Mouse (Mus musculus) embryonic facial prominence, embryonic 10.5 days (tissue): ENCODE results near the gene Use1. TPM values are rescaled to one million over a fixed set of nuclear protein-coding genes. Genes with fewer than 3 reads are reported as not detected.

Source experiments
- DNase-seq: peaks from one replicate; pipeline ENCODE4 v3.0.0-alpha.2; 2017; ENCODE audit warnings: low spot score
- H3K27ac ChIP-seq: fragments of 300-500 bp; sonication (generic); replicated peaks from 2 replicates; pipeline ENCODE4 v1.5.1; 2016; ENCODE audit warnings: mild to moderate bottlenecking
- H3K27me3 ChIP-seq: fragments of 300-500 bp; sonication (generic); replicated peaks from 2 replicates; pipeline ENCODE4 v1.6.1; 2016; ENCODE audit warnings: low read depth, mild to moderate bottlenecking; ENCODE audit not compliant: poor library complexity, severe bottlenecking
- H3K36me3 ChIP-seq: fragments of 300-500 bp; sonication (generic); replicated peaks from 2 replicates; pipeline ENCODE4 v1.6.1; 2016; ENCODE audit warnings: mild to moderate bottlenecking, moderate library complexity
- H3K4me1 ChIP-seq: fragments of 300-500 bp; sonication (generic); 2 replicates; pipeline ENCODE4 v1.6.1; 2016
- H3K4me3 ChIP-seq: fragments of 300-500 bp; sonication (generic); 2 replicates; pipeline ENCODE4 v1.5.1; 2016; ENCODE audit warnings: mild to moderate bottlenecking, moderate library complexity
- H3K9me3 ChIP-seq: fragments of 300-500 bp; sonication (generic); 2 replicates; pipeline ENCODE4 v1.6.1; 2016; ENCODE audit warnings: mild to moderate bottlenecking
- WGBS: fragments of 180-500 bp; shearing (Covaris S2); methylation state at CpG from one replicate; pipeline ENCODE4 v1.1.7; 2016; 5-methylcytosine and 5-hydroxymethylcytosine counted together
- polyA plus RNA-seq: library from polyadenylated mRNA; unstranded; fragments of >200 nt; fragmentation: Nextera tagmentation; extraction: Ambion mirVana; gene quantifications from 2 replicates; pipeline ENCODE4 v1.2.1, GENCODE M21; 2016

The Use1 gene
- polyA plus RNA-seq, 1 experiment from 2014 or later = 84.3 TPM

DNA sequence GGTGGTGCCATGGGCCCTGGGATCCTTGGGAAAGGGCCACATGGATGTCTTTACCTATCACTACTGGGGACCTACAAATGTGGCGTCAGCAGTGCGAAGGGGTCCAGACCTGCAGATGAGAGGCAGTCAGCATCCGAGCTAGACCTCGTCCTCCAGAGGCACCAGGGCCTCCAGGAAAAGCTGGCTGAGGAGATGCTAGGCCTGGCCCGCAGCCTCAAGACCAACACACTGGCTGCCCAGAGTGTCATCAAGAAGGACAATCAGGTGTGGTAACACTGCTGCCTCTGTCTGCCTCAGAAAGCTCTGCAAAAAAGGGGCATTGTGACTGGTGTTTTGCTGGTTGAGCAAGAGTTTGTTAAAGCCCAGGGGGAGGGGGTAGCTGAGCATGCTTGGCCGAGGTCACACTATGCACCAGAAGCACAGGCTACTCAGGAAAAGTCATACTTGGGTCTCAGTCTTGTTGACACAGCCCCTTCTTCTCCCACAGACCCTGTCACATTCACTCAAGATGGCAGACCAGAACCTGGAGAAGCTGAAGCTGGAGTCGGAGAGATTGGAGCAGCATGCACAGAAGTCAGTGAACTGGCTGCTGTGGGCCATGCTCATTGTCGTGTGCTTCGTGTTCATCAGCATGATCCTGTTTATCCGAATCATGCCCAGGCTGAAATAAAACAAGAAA, 2.5 kb downstream of the Use1 start:
- no peak overlapping the region for H3K4me3 ChIP-seq
- H3K36me3 ChIP-seq = peaks cover 34% of the 10 kb centered on the region
- WGBS = 92% methylated on average over 10 of the region's 10 CpGs
- no peak for DNase-seq
- H3K27me3 ChIP-seq = no peaks in the 10 kb centered on the region
- H3K9me3 ChIP-seq = no peaks in the 10 kb centered on the region
- H3K27ac ChIP-seq = no peak overlapping the region
- peaks cover 26% of the 10 kb centered on the region for H3K4me1 ChIP-seq

DNA sequence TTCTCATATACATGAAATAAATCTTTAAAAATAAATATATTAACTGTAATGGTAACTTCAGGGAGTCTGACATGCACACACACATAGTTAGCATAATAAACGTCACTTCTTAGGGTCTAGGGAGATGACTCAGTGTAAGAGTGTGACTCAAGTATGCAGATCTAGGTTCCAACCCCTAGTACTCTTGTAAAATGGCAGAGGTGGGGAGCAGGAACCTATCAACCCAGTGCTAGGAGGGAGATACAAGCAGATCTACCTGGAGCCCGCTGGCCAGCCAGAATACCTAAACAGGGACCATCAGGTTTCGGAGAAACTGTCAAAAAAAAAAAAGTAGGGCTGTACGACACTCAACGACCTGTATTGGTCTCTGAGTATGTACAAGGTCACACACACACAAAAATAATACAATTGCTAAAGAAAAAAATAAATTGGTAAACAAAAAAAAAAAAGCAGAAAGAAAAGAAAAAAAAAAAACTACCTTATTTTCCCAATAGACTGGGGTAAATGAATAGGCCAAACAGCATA, 4.1 kb downstream of the Use1 start:
- Histone ChIP-seq H3K9me3 (no peaks in the 10 kb centered on the region), H3K4me1 (peaks cover 40% of the 10 kb centered on the region), H3K27ac (peak overlapping the region; percentile 81; the same call in 1 of the 2 replicates), H3K4me3 (peak overlapping the region; percentile 75), H3K36me3 (peaks cover 49% of the 10 kb centered on the region), H3K27me3 (no peaks in the 10 kb centered on the region)
- 24% methylated on average over 5 of the region's 5 CpGs for WGBS
- DNase-seq = no peak

DNA sequence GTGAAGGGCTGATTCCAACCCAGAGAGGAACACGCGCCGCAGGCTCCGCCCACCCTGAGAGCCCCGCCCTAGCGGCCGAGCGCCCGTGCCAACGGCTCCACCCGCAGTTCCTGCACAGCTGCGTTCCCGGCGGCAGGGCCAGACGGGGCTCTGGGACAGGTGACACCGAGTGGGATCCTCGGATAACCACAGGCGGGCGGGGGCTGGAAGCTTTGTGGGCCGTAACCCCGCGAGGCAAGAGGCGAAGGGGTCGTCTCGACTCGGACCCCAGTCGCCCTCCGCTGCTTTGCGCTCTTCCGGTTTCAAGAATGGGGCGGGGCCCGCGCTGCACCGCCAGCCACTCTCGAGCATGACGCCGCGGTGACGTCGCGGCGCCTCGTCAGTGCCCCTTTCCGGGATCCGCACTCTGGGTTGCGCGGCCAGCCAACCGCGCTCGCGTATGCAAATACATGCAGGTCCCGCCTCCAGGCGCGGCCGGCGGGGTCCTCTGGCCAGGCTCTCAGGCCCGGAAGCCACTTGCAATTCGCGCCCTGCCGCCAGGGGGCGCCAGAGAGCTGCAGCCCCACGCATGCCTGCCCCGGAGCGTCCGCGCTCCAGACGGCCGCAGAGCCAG, 4.7 kb downstream of the Use1 start, which contains the start of gene Ocel1:
Gene Ocel1, plus strand, starts transcription at position 63 of the 613 bp plus-strand sequence.
- WGBS = under 1% methylated on average over 68 of the region's 68 CpGs
- H3K36me3 ChIP-seq = peaks cover 54% of the 10 kb centered on the region
- no peaks in the 10 kb centered on the region for H3K9me3 ChIP-seq
- peak within 1 kb of the TSS; percentile 81 for H3K27ac ChIP-seq
- peaks cover 3% of the 10 kb centered on the region; the same call in 1 of the 2 replicates for H3K27me3 ChIP-seq
- DNase-seq = peak; percentile 98
- H3K4me1 ChIP-seq = peaks cover 43% of the 10 kb centered on the region
- peak within 1 kb of the TSS; percentile 75 for H3K4me3 ChIP-seq

DNA sequence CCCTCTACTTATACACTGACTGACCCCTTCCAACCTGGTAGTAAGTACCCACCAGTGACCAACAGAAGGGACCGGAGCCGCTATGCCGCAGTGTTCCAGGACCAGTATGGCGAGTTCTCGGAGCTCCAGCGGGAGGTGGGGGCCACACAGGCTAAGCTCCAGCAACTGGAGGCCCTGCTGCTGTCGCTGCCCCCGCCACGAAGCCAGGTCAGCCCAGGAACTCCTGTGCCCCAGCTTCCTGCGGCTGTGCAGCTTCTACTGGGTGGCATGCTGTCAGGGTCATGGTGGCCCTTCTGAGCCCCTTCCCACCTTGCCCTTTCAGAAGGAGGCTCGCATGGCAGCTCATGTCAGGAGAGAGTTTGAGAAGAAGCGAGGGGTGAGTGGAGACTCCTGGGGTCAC, 5.8 kb downstream of the Use1 start:
- H3K36me3 ChIP-seq = peaks cover 64% of the 10 kb centered on the region
- 83% methylated on average over 12 of the region's 12 CpGs for WGBS

DNA sequence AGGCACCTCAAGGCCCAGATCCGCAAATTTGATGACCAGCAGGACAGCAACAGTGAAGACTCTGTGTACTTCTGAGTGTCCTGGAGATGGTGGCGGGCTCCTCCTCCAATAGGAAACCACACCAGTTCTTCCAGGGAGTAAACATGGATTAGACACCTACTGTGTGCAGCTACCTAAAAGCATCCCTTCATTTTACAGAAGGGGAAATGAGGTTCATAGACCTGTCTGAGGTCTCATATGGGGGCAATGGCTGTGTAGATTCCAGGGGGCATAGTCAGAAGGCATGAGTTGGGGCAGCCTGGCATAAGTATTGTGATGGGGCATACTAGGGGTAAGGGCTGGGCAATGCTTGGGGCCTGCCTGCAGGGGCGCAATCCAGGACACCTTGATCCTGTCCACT, 6.4 kb downstream of the Use1 start:
- no peak for DNase-seq
- no peaks in the 10 kb centered on the region for H3K9me3 ChIP-seq
- H3K4me3 ChIP-seq = no peak overlapping the region
- peaks cover 70% of the 10 kb centered on the region for H3K36me3 ChIP-seq
- H3K4me1 ChIP-seq = peaks cover 49% of the 10 kb centered on the region
- H3K27ac ChIP-seq = no peak overlapping the region
- WGBS = 89% methylated on average over 3 of the region's 3 CpGs
- H3K27me3 ChIP-seq = peaks cover 19% of the 10 kb centered on the region

More for the DNA sequence above, 5.8 kb downstream of the Use1 start:
- DNase-seq = no peak
- H3K4me1 ChIP-seq = peaks cover 49% of the 10 kb centered on the region
- H3K4me3 ChIP-seq = no peak overlapping the region
- no peak overlapping the region for H3K27ac ChIP-seq
- no peaks in the 10 kb centered on the region for H3K9me3 ChIP-seq
- H3K27me3 ChIP-seq = peaks cover 14% of the 10 kb centered on the region

DNA sequence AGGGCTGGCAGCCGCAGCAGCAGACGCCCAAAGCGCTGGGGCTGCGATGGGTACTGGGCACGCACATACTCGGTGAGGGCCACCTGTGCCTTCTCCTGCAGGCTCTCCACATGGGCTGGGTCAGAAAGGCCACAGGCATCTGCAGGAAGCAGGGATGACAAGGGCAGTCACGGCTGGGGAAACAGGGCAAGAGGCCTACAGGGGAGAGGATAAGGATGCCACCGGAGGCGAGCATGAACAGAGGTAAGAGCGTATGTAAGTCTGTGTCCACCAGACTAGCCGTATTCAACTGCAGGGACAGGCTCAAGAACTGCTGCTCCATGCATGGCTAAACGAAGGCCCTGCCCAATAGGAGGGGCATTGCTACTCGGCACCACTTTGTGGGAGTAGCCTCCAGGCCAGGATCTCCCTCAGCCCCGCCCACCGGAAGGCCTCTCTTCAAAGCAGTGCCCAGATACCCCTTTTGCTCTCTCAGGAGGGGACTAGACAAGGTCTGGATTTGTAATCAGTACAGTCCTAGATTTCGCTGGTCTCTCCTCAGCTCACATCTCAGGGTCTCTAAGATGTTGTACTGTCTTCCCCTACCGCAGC, 8.1 kb downstream of the Use1 start:
- no peak for DNase-seq
- WGBS = 79% methylated on average over 17 of the region's 17 CpGs

DNA sequence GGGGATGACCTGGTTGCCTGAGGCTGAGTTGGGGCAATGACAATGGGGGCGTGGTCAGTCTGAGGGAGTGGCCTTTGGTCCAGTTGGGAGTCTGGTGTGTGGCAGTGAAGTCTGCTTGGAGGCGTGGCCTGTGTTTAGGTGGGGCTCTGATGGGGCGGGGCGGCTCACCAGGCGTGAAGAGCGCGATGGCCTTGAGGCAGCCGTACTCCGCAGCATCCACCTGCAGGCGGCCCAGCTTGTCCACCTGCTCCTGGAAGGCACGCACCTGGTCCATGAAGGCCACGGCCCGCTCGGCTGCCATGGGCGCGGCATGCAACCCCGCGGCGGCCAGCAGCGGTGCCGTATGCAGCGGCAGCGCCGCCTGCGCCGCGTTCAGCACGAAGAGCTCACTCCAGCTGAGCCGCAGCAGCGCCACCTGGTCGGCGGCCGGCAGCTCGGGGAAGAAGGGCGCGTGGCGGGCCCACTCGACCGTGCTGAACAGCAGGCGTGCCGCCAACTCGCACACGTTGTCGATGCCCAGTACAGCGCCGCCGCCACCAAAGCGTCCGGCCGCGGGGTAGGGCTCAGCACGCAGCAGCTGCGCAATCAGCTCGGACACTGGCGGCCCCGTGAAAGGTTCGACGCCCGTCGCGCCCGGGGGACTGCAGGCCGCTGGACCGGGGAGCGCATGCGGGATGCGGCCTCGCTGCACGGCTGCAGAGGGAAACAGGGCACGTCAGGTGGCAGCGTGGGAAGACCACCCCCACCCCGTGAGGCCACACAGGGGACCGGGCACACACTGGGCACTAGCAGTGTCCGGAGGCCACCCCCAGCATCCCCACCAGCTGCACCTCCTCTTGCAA, 9.2 kb downstream of the Use1 start:
- Histone ChIP-seq H3K27ac (peak overlapping the region; percentile 72), H3K4me3 (peak overlapping the region; percentile 52), H3K36me3 (peaks cover 70% of the 10 kb centered on the region), H3K4me1 (peaks cover 68% of the 10 kb centered on the region), H3K27me3 (peaks cover 19% of the 10 kb centered on the region), H3K9me3 (no peaks in the 10 kb centered on the region)
- DNase-seq = peak; percentile 74
- WGBS = 8% methylated on average over 74 of the region's 74 CpGs

More for the DNA sequence above, 8.1 kb downstream of the Use1 start:
- no peaks in the 10 kb centered on the region for H3K9me3 ChIP-seq
- peaks cover 60% of the 10 kb centered on the region for H3K4me1 ChIP-seq
- no peak overlapping the region for H3K27ac ChIP-seq
- H3K27me3 ChIP-seq = peaks cover 19% of the 10 kb centered on the region
- no peak overlapping the region for H3K4me3 ChIP-seq
- H3K36me3 ChIP-seq = peaks cover 72% of the 10 kb centered on the region

DNA sequence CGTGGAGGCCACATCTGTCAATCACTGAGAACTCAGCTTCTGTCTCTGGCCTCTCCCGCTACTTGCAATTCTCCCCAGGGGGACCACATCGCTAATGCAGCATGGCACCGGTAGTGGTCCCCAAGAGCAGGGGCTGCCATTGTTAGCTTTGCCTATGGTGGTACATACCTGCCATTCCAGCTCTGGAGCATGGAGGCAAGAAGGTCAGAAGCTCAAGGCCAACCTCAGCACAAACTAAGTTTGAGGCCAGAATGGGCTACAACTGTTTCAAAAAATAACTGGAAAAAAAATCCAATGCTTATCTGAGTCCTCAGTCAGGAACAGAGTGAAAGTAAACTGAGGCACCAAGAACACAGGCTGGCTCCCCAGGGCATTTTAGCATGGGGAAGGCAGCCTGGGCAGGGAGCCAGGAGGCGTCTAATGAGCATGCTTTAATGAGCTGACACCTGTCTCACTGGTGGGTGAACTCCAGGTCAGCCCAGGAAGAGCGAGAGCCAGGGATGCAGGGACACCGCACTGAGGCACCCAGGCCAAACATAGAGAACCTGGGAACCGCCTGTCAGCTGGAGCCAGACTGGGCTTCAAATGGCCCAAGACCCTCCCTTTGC, 9.9 kb downstream of the Use1 start:
- WGBS = 50% methylated on average over 8 of the region's 8 CpGs
- DNase-seq = no peak
- Histone ChIP-seq H3K27ac (peak overlapping the region; percentile 72; the same call in 1 of the 2 replicates), H3K4me1 (peaks cover 71% of the 10 kb centered on the region), H3K36me3 (peaks cover 70% of the 10 kb centered on the region), H3K4me3 (peak overlapping the region; percentile 52), H3K9me3 (no peaks in the 10 kb centered on the region), H3K27me3 (peaks cover 19% of the 10 kb centered on the region)

DNA sequence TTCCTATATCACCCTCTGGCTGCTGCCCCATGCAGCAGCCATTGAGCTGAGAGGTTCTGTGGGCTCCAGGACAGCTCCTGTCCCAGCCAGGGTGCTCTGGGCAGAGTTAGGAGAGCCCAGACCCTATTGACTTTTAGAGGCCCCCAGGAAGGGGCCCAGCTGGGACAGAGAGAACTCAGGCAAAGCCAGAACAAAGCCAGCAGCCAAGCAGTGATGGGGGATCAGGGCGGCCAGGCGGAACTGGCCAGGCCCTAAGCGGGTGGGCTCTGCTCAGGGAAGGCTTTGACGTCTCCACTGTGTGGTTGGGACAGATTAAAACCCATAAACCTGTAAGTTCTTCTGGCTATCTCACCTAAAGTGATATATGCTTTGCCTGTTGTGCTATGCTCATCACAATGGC, 12.4 kb downstream of the Use1 start:
- WGBS = 44% methylated on average over 4 of the region's 4 CpGs
- peak overlapping the region; percentile 82 for H3K4me3 ChIP-seq
- H3K4me1 ChIP-seq = peaks cover 88% of the 10 kb centered on the region
- DNase-seq = no peak
- no peaks in the 10 kb centered on the region for H3K9me3 ChIP-seq
- peak overlapping the region; percentile 97 for H3K27ac ChIP-seq
- peaks cover 51% of the 10 kb centered on the region for H3K36me3 ChIP-seq
- peaks cover 19% of the 10 kb centered on the region for H3K27me3 ChIP-seq

DNA sequence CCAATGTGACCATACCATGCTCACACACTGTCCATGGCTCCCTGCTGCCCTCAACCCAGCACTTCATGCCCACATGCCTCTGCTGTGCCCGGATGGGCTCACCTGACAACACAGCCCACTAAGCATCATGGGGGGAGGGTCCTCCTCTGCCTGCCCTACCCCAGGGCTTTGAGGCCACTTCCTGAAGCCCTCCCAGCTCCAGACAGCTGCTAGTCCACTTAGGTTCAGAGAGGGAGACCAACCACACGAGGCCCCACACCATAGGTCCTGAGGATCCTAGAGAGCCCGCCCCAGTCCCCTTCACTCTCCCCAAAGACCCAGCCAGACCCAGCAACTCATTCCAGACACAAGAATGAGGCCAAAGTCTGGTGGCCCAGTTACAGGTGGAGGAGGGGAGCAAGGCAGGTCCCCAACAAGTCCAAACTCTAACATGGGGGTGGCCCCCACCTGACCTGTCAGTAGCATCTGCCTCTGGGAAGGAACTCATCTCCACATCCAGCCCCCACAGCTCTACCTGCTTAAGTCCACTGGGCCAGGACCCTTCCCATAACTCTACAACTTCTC, 12.9 kb downstream of the Use1 start:
- 23% methylated on average over 3 of the region's 3 CpGs for WGBS
- no peaks in the 10 kb centered on the region for H3K9me3 ChIP-seq
- no peak for DNase-seq
- peak overlapping the region; percentile 97 for H3K27ac ChIP-seq
- peaks cover 45% of the 10 kb centered on the region for H3K36me3 ChIP-seq
- H3K4me3 ChIP-seq = peak overlapping the region; percentile 82
- H3K4me1 ChIP-seq = peaks cover 88% of the 10 kb centered on the region
- peaks cover 19% of the 10 kb centered on the region for H3K27me3 ChIP-seq
